Mouse (Mus musculus): ENCODE data around the gene Pold1. TPM values are rescaled to one million over a fixed set of nuclear protein-coding genes. Genes with fewer than 3 reads are reported as not detected.

The Pold1 gene
- total RNA-seq, 1 experiment, result 108 TPM

- Histone ChIP-seq H3K4me1 (ENCODE audit: control insufficient read depth in 2 of 2, insufficient read depth in 2 of 2, low read length in 2 of 2, poor library complexity in 1 of 2) (peaks cover 9 to 47% of the 10 kb centered on the region in 2 experiments; a peak in 3 of 4 replicates), H3K27ac (ENCODE audit: insufficient read depth, low read depth, low read length, poor library complexity, severe bottlenecking) (no peak overlapping the region), H3K9ac (ENCODE audit: insufficient read depth, low read depth, low read length, poor library complexity, severe bottlenecking) (no peak overlapping the region), H3K36me3 (ENCODE audit: control insufficient read depth, insufficient read depth, low read length, poor library complexity, severe bottlenecking) (peaks cover 69% of the 10 kb centered on the region), H3K9me3 (ENCODE audit: control insufficient read depth, insufficient read depth, low read depth, low read length) (no peaks in the 10 kb centered on the region), H3K4me3 (ENCODE audit: insufficient read depth in 1 of 2, low read depth in 1 of 2, low read length in 2 of 2, poor library complexity in 1 of 2, severe bottlenecking in 1 of 2) (no peak overlapping the region)
- no peak for TF ChIP-seq ZC3H11A (IDR thresholded peaks at IDR 0.05; ENCODE audit: borderline replicate concordance, low read depth, low read length)
- no peak for TF ChIP-seq CHD2 (IDR thresholded peaks at IDR 0.05; ENCODE audit: low read depth, low read length)
- TF ChIP-seq MAFK (IDR thresholded peaks at IDR 0.05; ENCODE audit: insufficient read depth, low read depth, low read length), result no peak
- no peak for TF ChIP-seq HCFC1 (IDR thresholded peaks at IDR 0.05; ENCODE audit: borderline replicate concordance, insufficient read depth, low read length)
- TF ChIP-seq ZNF384 (IDR thresholded peaks at IDR 0.05; ENCODE audit: low read depth, low read length), result no peak
- in situ Hi-C loops (cut with MboI; ENCODE audit: low sequenced_read_pairs in 2 of 2, unreplicated experiment in 2 of 2), result no loop called here
- no peak for DNase-seq (ENCODE audit: low read depth, low spot score)
These were observed 13.8 kb downstream of the Pold1 start for GRCm38 (mm10) chr7:44534656-44535441.

GRCm38 (mm10) chr7:44534242-44534641 lies 14.4 kb downstream of the Pold1 start:
- TF ChIP-seq CHD2 (IDR thresholded peaks at IDR 0.05; ENCODE audit: low read depth, low read length) (no peak), ZNF384 (IDR thresholded peaks at IDR 0.05; ENCODE audit: low read depth, low read length) (no peak), ZC3H11A (IDR thresholded peaks at IDR 0.05; ENCODE audit: borderline replicate concordance, low read depth, low read length) (no peak), HCFC1 (IDR thresholded peaks at IDR 0.05; ENCODE audit: borderline replicate concordance, insufficient read depth, low read length) (no peak), MAFK (IDR thresholded peaks at IDR 0.05; ENCODE audit: insufficient read depth, low read depth, low read length) (no peak)
- peaks cover 10 to 51% of the 10 kb centered on the region in 2 experiments; a peak in 3 of 4 replicates for H3K4me1 ChIP-seq (ENCODE audit: control insufficient read depth in 2 of 2, insufficient read depth in 2 of 2, low read length in 2 of 2, poor library complexity in 1 of 2)
- H3K36me3 ChIP-seq (ENCODE audit: control insufficient read depth, insufficient read depth, low read length, poor library complexity, severe bottlenecking), result peaks cover 63% of the 10 kb centered on the region
- no peak overlapping the region for H3K9ac ChIP-seq (ENCODE audit: insufficient read depth, low read depth, low read length, poor library complexity, severe bottlenecking)
- no peak overlapping the region for H3K27ac ChIP-seq (ENCODE audit: insufficient read depth, low read depth, low read length, poor library complexity, severe bottlenecking)
- no peak for DNase-seq (ENCODE audit: low read depth, low spot score)
- H3K9me3 ChIP-seq (ENCODE audit: control insufficient read depth, insufficient read depth, low read depth, low read length), result no peaks in the 10 kb centered on the region
- no peak overlapping the region for H3K4me3 ChIP-seq (ENCODE audit: insufficient read depth in 1 of 2, low read depth in 1 of 2, low read length in 2 of 2, poor library complexity in 1 of 2, severe bottlenecking in 1 of 2)
- in situ Hi-C loops (cut with MboI; ENCODE audit: low sequenced_read_pairs in 2 of 2, unreplicated experiment in 2 of 2), result no loop called here

GRCm38 (mm10) chr7:44533746-44534045 lies 15.0 kb downstream of the Pold1 start:
- DNase-seq (ENCODE audit: low read depth, low spot score), result no peak
- no peak overlapping the region for H3K9ac ChIP-seq (ENCODE audit: insufficient read depth, low read depth, low read length, poor library complexity, severe bottlenecking)
- H3K36me3 ChIP-seq (ENCODE audit: control insufficient read depth, insufficient read depth, low read length, poor library complexity, severe bottlenecking), result peaks cover 58% of the 10 kb centered on the region
- no peak for TF ChIP-seq ZNF384 (IDR thresholded peaks at IDR 0.05; ENCODE audit: low read depth, low read length)
- H3K9me3 ChIP-seq (ENCODE audit: control insufficient read depth, insufficient read depth, low read depth, low read length), result no peaks in the 10 kb centered on the region
- no peak overlapping the region for H3K27ac ChIP-seq (ENCODE audit: insufficient read depth, low read depth, low read length, poor library complexity, severe bottlenecking)
- H3K4me3 ChIP-seq (ENCODE audit: insufficient read depth in 1 of 2, low read depth in 1 of 2, low read length in 2 of 2, poor library complexity in 1 of 2, severe bottlenecking in 1 of 2), result peak overlapping the region in 1 of 2 experiments; percentile 29; a peak in 1 of 4 replicates
- in situ Hi-C loops (cut with MboI; ENCODE audit: low sequenced_read_pairs in 2 of 2, unreplicated experiment in 2 of 2), result no loop called here
- H3K4me1 ChIP-seq (ENCODE audit: control insufficient read depth in 2 of 2, insufficient read depth in 2 of 2, low read length in 2 of 2, poor library complexity in 1 of 2), result peaks cover 10 to 52% of the 10 kb centered on the region in 2 experiments; a peak in 3 of 4 replicates

DNA sequence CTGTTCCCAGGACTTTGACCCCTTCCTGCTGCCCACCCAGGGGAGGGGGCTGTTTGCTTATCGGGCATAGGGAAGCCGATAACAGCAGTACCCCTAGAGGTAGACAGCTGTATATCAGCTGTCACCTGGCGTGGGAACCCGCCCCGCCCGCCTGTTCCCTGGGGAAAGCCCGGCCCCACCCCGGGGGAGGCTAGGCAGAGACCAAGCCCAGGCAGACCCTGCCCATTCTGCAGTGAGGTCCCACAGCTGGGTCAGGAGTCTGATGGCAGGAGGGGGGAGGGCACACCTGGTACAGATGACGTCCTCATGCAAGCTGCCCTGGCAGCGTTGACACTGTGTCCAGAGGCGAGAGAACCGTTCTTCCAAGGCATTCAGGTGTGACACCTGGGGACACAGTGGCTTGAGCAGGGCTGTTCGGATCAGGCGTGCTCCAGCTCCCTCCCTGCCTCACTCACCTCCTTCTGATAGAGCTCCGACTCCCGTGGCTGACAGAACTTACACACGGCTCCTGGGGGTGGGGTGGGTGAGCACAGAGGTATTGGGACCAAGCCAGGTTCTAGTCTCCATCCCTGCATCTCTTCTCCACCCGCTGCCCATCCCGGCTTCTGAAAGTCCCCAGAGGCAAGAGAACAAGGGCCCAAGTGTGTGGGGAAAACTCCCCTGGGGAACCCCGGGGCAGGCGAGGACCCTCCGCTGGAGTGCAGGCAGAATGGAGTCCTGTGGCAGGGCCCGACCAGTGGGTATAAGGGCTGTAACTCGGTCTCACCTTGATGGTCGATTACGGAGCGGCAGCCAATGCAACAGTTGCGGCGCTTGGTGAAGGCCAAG lies 15.5 kb downstream of the Pold1 start:
- peak overlapping the region in 1 of 2 experiments; percentile 29; a peak in 1 of 4 replicates for H3K4me3 ChIP-seq (ENCODE audit: insufficient read depth in 1 of 2, low read depth in 1 of 2, low read length in 2 of 2, poor library complexity in 1 of 2, severe bottlenecking in 1 of 2)
- no peaks in the 10 kb centered on the region for H3K9me3 ChIP-seq (ENCODE audit: control insufficient read depth, insufficient read depth, low read depth, low read length)
- no peak for TF ChIP-seq ZC3H11A (IDR thresholded peaks at IDR 0.05; ENCODE audit: borderline replicate concordance, low read depth, low read length)
- TF ChIP-seq ZNF384 (IDR thresholded peaks at IDR 0.05; ENCODE audit: low read depth, low read length), result no peak
- no peak for TF ChIP-seq CHD2 (IDR thresholded peaks at IDR 0.05; ENCODE audit: low read depth, low read length)
- TF ChIP-seq HCFC1 (IDR thresholded peaks at IDR 0.05; ENCODE audit: borderline replicate concordance, insufficient read depth, low read length), result no peak
- no peak for TF ChIP-seq MAFK (IDR thresholded peaks at IDR 0.05; ENCODE audit: insufficient read depth, low read depth, low read length)
- peaks cover 53% of the 10 kb centered on the region for H3K36me3 ChIP-seq (ENCODE audit: control insufficient read depth, insufficient read depth, low read length, poor library complexity, severe bottlenecking)
- H3K27ac ChIP-seq (ENCODE audit: insufficient read depth, low read depth, low read length, poor library complexity, severe bottlenecking), result no peak overlapping the region
- peaks cover 13 to 53% of the 10 kb centered on the region in 2 experiments; a peak in 3 of 4 replicates for H3K4me1 ChIP-seq (ENCODE audit: control insufficient read depth in 2 of 2, insufficient read depth in 2 of 2, low read length in 2 of 2, poor library complexity in 1 of 2)
- DNase-seq (ENCODE audit: low read depth, low spot score), result no peak
- in situ Hi-C loops (cut with MboI; ENCODE audit: low sequenced_read_pairs in 2 of 2, unreplicated experiment in 2 of 2), result no loop called here
- no peak overlapping the region for H3K9ac ChIP-seq (ENCODE audit: insufficient read depth, low read depth, low read length, poor library complexity, severe bottlenecking)
